Mouse (Mus musculus): Measurements from ENCODE around the gene Lrit2.

Lrit2 gene

GRCm38 (mm10) chr14:37067629-37068028, at the start of gene Lrit2:
Lrit2 (plus strand) TSS chr14:37067929.
- no peak for DNase-seq (ENCODE audit: low spot score in 2 of 2)

GRCm38 (mm10) chr14:37027248-37027933, 40.3 kb upstream of the Lrit2 start:
- DNase-seq (ENCODE audit: low spot score in 2 of 2), result no peak

GRCm38 (mm10) chr14:37027951-37028350, 39.8 kb upstream of the Lrit2 start:
- no peak for DNase-seq (ENCODE audit: low spot score in 2 of 2)

GRCm38 (mm10) chr14:37028555-37028954, 39.2 kb upstream of the Lrit2 start:
- no peak for DNase-seq (ENCODE audit: low spot score in 2 of 2)

GRCm38 (mm10) chr14:37032481-37033104, 35.1 kb upstream of the Lrit2 start:
- no peak for DNase-seq (ENCODE audit: low spot score in 2 of 2)

GRCm38 (mm10) chr14:37033241-37033640, 34.5 kb upstream of the Lrit2 start:
- DNase-seq (ENCODE audit: low spot score in 2 of 2), result peak; percentile 83 to 91

GRCm38 (mm10) chr14:37034432-37034831, 33.3 kb upstream of the Lrit2 start:
- DNase-seq (ENCODE audit: low spot score in 2 of 2), result no peak

- no peak for DNase-seq (ENCODE audit: low spot score in 2 of 2)
Observed at GRCm38 (mm10) chr14:37048914-37049410, 18.8 kb upstream of the Lrit2 start, which contains the start of gene Rgr. Rgr (minus strand) TSS chr14:37048964.

GRCm38 (mm10) chr14:37064849-37065248, 2.9 kb upstream of the Lrit2 start:
- DNase-seq (ENCODE audit: low spot score in 2 of 2), result no peak

GRCm38 (mm10) chr14:37066636-37067035, 1.1 kb upstream of the Lrit2 start:
- DNase-seq (ENCODE audit: low spot score in 2 of 2), result peak; percentile 6 to 39

- no peak for DNase-seq (ENCODE audit: low spot score in 2 of 2)
Observed at GRCm38 (mm10) chr14:37068516-37068915, 787 bp downstream of the Lrit2 start.

GRCm38 (mm10) chr14:37080724-37081123, 13.0 kb downstream of the Lrit2 start:
- no peak for DNase-seq (ENCODE audit: low spot score in 2 of 2)

GRCm38 (mm10) chr14:37083755-37084154, 16.0 kb downstream of the Lrit2 start:
- no peak for DNase-seq (ENCODE audit: low spot score in 2 of 2)

- DNase-seq (ENCODE audit: low spot score in 2 of 2), result no peak
Observed at GRCm38 (mm10) chr14:37094436-37094835, 26.7 kb downstream of the Lrit2 start.

- DNase-seq (ENCODE audit: low spot score in 2 of 2), result no peak
Observed at GRCm38 (mm10) chr14:37095556-37095955, 27.8 kb downstream of the Lrit2 start.

GRCm38 (mm10) chr14:37097956-37098530, 30.3 kb downstream of the Lrit2 start, which contains the start of gene Cdhr1:
Cdhr1 (minus strand) TSS chr14:37098347.
- DNase-seq (ENCODE audit: low spot score in 2 of 2), result peak in 1 of 2 experiments; percentile 31

- DNase-seq (ENCODE audit: low spot score in 2 of 2), result no peak
Observed at GRCm38 (mm10) chr14:37101531-37101930, 33.8 kb downstream of the Lrit2 start.

GRCm38 (mm10) chr14:37102484-37102883, 34.8 kb downstream of the Lrit2 start:
- DNase-seq (ENCODE audit: low spot score in 2 of 2), result no peak

GRCm38 (mm10) chr14:37104747-37105146, 37.0 kb downstream of the Lrit2 start:
- DNase-seq (ENCODE audit: low spot score in 2 of 2), result no peak

- DNase-seq (ENCODE audit: low spot score in 2 of 2), result peak; percentile 41
Observed at GRCm38 (mm10) chr14:37105846-37106245, 38.1 kb downstream of the Lrit2 start.

GRCm38 (mm10) chr14:37109460-37109859, 41.7 kb downstream of the Lrit2 start:
- DNase-seq (ENCODE audit: low spot score in 2 of 2), result no peak

- no peak for DNase-seq (ENCODE audit: low spot score in 2 of 2)
Observed at GRCm38 (mm10) chr14:37109975-37110374, 42.2 kb downstream of the Lrit2 start.

GRCm38 (mm10) chr14:37110456-37110855, 42.7 kb downstream of the Lrit2 start:
- no peak for DNase-seq (ENCODE audit: low spot score in 2 of 2)

All from frontal cortex, postnatal 36 days (tissue).